Mouse (Mus musculus): Measurements from ENCODE around the gene Ehd3.

DNA sequence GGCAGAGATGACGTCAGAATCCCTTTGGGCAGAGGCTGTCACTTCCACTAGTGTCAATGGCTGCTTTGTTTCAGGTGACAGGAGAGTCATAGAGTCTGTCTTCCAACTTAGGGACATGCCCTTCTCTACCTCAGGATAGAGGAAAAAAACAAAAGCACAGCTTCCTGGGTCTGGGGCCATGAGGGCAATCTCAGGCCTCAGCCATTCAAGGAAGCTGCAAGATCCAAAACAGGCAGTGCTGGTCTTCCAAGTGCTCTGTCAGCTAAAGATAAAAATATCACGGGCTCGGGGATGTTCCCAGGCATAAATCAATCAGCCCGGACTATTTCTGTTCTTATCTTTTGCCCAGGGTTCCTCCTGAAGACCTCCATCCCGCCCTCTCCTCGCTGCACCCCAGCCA is 77.4 kb downstream of the Ehd3 start:
- TF ChIP-seq CTCF (IDR thresholded peaks at IDR 0.05; ENCODE audit: control insufficient read depth, insufficient read depth, low read length) (no peak), POLR2A (IDR thresholded peaks at IDR 0.05; ENCODE audit: borderline replicate concordance, control insufficient read depth, low read depth, low read length) (no peak)

Data from bone marrow, adult 2 months (tissue).